Mouse (Mus musculus) cerebellum, postnatal 10 days (tissue): Measurements from ENCODE around the gene Ces1e.

Experiments used
- DNase-seq, 2 experiments: peaks; one replicate each; pipeline ENCODE4 v3.0.0; 2021; ENCODE audit warnings: mixed read lengths in 2 of 2

The Ces1e gene

DNA sequence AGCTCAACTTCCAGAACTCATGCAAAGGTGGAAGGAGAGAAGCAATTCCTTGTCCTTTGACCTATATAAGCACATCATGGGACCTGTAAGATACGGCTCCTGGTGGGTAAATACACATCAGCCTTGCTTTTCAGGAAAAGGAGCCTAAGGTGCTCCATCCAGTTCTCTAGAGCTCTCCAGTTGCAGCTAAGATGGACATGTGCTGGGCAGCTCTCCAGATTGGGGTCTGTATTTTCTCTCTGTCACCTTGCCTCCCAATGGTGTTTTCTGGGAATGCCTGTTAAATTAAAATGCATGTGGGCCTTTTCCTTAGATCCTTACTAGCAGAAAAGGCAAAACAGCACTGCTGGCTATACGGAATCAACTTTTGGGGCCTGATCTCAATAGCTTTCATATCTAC lies 54.9 kb downstream of the Ces1e start:
- DNase-seq: no peak

DNA sequence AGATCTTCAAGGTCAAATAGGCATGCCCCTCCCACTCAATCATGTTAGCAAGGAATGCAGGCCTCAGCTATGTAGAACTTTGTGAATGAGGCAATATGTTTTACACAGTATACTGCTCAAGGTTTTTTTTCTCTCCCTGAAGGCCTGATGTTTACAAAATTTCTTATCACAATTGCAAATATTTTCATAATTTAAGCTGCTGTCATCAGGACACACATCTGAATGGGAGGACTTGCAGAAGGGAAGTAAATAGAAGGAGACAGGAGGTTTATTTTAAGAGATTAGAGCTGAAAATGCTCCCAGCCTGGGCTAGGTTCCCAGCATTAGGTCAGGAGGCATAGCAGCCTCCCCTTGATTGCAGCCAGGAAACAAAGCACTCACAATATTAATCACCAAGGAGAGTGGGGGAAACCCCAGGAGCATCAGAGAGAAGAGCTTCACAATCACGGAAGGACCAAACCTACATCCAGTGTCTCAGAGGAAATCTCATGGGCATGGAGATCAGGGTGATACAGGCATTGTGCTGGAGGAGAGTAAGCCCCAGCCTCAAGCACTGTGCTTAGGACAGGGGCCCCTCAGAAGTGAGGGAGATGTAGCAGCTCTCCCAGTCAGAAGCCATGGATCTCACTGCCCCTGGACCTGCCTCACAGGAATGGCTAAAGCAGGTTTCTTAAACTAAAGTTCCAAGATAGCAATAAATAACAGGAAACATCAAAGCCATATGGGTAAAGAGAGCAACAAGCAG lies 57.4 kb downstream of the Ces1e start:
- no peak for DNase-seq

DNA sequence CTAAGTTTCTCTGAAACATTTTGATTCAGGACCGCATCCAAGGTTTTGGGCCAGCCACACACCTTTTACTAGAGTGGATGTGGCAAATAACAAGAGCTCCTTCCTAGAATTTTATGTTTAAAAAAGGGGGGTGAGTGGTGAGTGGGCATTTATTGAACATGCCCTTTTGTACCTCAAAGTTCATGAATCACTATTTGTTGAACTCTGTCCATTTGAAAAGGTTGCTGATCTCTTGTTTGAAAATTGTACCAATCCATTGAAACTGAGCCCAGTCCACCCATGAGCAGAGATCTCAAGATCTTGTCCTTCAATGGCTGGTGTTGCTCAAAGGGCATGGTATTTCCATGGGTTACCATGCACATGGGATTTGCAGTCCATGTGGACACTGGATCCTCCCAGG lies 66.1 kb downstream of the Ces1e start:
- DNase-seq: no peak

DNA sequence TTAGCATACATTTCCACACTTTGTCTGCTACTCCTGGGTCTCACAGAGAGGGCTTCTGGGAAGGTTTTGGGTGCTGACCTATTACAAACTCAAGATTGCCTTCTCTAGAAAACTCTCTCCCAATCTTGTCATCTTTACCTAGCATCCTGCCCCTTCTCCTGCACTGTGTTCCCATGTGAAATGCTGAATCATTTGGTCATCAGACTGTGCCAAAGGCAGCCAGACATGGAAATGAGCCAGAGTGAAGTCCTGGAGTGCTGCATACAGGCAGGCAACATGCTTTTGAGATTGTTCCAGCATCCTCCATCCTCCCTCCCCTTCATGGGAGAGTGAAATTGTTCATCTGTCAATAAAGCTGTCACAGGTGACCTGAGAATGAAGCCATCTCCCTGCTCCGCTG lies 78.0 kb downstream of the Ces1e start:
- DNase-seq: peak; percentile 33 to 41
